Mouse (Mus musculus) cortical plate, adult 2 months (tissue): Measurements from ENCODE around the gene Spns3.

ENCODE experiments used
- CTCF ChIP-seq: fragments of 200-500 bp; IDR thresholded peaks from 2 replicates; pipeline ENCODE4 v1.5.1; 2011; ENCODE audit warnings: mild to moderate bottlenecking, control low read depth, low read length; ENCODE audit not compliant: insufficient read depth; ENCODE audit errors: extremely low read depth
- POLR2A ChIP-seq: fragments of 200-500 bp; IDR thresholded peaks from 2 replicates; pipeline ENCODE4 v1.6.1; 2011; ENCODE audit warnings: mild to moderate bottlenecking, low read length, control low read depth; ENCODE audit not compliant: insufficient read depth; ENCODE audit errors: extremely low read depth

- no peak for TF ChIP-seq CTCF
- TF ChIP-seq POLR2A = no peak
Measured at GRCm38 (mm10) chr11:72501426-72502002, 48.8 kb downstream of the Spns3 start.
